Mouse (Mus musculus): ENCODE measurements around the gene Grm1. TPM values are rescaled to one million over a fixed set of nuclear protein-coding genes. Genes with fewer than 3 reads are reported as not detected.

The Grm1 gene
- polyA plus RNA-seq, 1 experiment from 2014 or later: not detected

DNA sequence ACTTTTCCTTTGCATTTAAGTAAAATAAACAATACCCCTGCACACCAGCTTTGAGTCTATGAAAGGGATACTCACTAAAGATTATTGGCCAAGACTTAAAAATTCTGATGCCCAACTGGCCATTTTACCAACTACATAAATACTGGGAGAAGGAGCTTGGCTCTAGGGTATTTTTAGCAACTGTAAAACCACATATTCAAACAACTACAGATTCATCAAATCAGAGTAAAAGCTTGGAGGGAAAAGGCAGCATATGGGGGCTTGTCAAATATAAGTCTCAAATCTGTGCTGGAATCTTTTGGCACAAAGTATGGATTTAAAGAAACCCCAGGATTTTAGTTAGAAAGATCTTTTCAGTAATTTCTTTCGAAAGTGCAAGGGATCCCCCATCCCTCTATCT is 380.8 kb downstream of the Grm1 start:
- ATAC-seq (ENCODE audit: insufficient read depth, low FRiP score, low TSS enrichment) (no peak), DNase-seq (ENCODE audit: low spot score) (no peak)
- Histone ChIP-seq H3K4me1 (ENCODE audit: control insufficient read depth, insufficient read depth, low read length) (no peaks in the 10 kb centered on the region), H3K27me3 (ENCODE audit: control insufficient read depth, insufficient read depth, low read length) (no peaks in the 10 kb centered on the region), H3K9ac (ENCODE audit: low read length) (no peak overlapping the region), H3K4me2 (ENCODE audit: low read depth) (no peak overlapping the region), H3K27ac (ENCODE audit: low read depth, low read length) (no peak overlapping the region), H3K36me3 (ENCODE audit: control insufficient read depth, insufficient read depth, low read length) (no peaks in the 10 kb centered on the region), H3K4me3 (ENCODE audit: low read depth, low read length) (no peak overlapping the region), H3K9me3 (ENCODE audit: control insufficient read depth, low read length) (no peaks in the 10 kb centered on the region)
- WGBS: 76% methylated on average over 1 of the region's 1 CpGs

DNA sequence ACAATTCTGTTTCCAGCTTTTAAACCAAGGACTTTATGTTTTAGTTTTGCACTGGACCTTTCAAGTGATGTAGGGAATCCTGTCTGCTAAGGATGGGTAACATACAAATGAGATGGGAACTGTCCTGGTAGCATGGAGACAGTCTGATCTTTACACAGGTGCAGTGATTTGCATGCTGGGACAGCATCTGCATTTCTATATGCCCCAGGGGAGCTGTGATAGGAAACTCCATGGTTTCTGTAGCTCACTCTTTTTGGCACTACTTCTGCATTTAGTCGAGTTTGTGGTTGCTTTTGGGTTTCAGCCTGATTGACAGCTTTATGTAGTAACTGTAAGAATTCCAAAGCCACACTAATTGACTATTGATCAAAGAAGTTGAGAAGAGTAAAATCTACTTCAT is 381.3 kb downstream of the Grm1 start:
- ATAC-seq (ENCODE audit: insufficient read depth, low FRiP score, low TSS enrichment) (no peak), DNase-seq (ENCODE audit: low spot score) (no peak)
- no peak overlapping the region for H3K4me3 ChIP-seq (ENCODE audit: low read depth, low read length)
- H3K4me2 ChIP-seq (ENCODE audit: low read depth): no peak overlapping the region
- no peak overlapping the region for H3K27ac ChIP-seq (ENCODE audit: low read depth, low read length)
- H3K4me1 ChIP-seq (ENCODE audit: control insufficient read depth, insufficient read depth, low read length): no peaks in the 10 kb centered on the region
- no peaks in the 10 kb centered on the region for H3K9me3 ChIP-seq (ENCODE audit: control insufficient read depth, low read length)
- no peaks in the 10 kb centered on the region for H3K27me3 ChIP-seq (ENCODE audit: control insufficient read depth, insufficient read depth, low read length)
- no peak overlapping the region for H3K9ac ChIP-seq (ENCODE audit: low read length)
- H3K36me3 ChIP-seq (ENCODE audit: control insufficient read depth, insufficient read depth, low read length): no peaks in the 10 kb centered on the region
- WGBS: 77% methylated on average over 1 of the region's 1 CpGs

DNA sequence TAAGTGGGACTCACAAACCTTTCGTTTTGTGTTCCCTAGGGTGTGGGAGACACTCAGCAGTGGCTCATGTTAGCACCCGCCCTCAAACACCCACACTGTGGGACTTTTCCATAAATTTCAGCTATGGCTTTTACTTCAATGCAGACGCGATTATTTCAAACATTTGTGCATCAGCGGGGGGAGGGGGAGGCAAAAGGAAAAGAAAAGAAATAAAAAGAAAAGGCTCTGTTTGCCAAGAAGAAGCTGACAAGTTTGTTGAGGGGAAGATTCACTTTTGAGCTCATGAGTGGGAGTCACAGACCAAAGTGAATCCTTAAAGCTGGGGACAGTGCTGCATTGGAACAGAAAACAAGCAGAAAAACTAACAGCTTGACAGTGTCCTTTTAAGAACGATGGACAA is 384.7 kb downstream of the Grm1 start:
- no peak overlapping the region for H3K9ac ChIP-seq (ENCODE audit: low read length)
- H3K4me2 ChIP-seq (ENCODE audit: low read depth): no peak overlapping the region
- H3K4me1 ChIP-seq (ENCODE audit: control insufficient read depth, insufficient read depth, low read length): no peaks in the 10 kb centered on the region
- H3K36me3 ChIP-seq (ENCODE audit: control insufficient read depth, insufficient read depth, low read length): no peaks in the 10 kb centered on the region
- no peak overlapping the region for H3K4me3 ChIP-seq (ENCODE audit: low read depth, low read length)
- no peaks in the 10 kb centered on the region for H3K27me3 ChIP-seq (ENCODE audit: control insufficient read depth, insufficient read depth, low read length)
- DNase-seq (ENCODE audit: low spot score) (no peak), ATAC-seq (ENCODE audit: insufficient read depth, low FRiP score, low TSS enrichment) (no peak)
- WGBS: 89% methylated on average over 6 of the region's 6 CpGs
- H3K27ac ChIP-seq (ENCODE audit: low read depth, low read length): no peak overlapping the region
- no peaks in the 10 kb centered on the region for H3K9me3 ChIP-seq (ENCODE audit: control insufficient read depth, low read length)

DNA sequence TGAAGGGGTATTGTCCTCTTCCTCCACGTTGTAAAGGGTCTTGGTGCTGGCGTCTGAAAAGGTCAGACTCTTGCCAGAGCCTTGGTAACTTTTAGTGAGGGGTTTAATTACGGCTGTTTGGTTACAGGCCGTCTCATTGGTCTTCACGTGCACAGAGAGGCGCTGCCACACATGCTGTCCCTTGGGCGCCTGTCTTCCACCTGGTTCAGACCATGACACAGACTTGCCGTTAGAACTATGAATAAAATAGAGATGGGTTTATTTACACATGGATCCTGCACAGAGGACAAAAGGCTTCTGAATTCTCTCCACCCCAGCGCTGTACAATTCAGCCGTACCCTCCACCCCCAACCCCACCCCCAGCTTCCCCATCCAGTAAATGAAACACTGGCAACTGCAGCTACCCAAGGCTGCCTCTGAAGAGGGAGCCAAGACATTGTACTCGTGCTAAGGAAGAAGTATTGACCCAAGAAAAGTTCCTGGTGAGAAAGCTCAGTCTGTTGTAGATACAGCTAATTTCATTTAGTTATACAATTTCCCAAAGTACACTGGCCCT is 392.4 kb downstream of the Grm1 start:
- H3K4me1 ChIP-seq (ENCODE audit: control insufficient read depth, insufficient read depth, low read length): no peaks in the 10 kb centered on the region
- ATAC-seq (ENCODE audit: insufficient read depth, low FRiP score, low TSS enrichment) (peak; percentile 32), DNase-seq (ENCODE audit: low spot score) (peak; percentile 10)
- no peaks in the 10 kb centered on the region for H3K36me3 ChIP-seq (ENCODE audit: control insufficient read depth, insufficient read depth, low read length)
- peak overlapping the region; percentile 39; the same call in 1 of the 2 replicates for H3K9ac ChIP-seq (ENCODE audit: low read length)
- H3K27me3 ChIP-seq (ENCODE audit: control insufficient read depth, insufficient read depth, low read length): 0 out of 2 replicates have a peak, but pooled peaks cover 2% of the 10 kb centered on the region
- 12% methylated on average over 11 of the region's 11 CpGs for WGBS
- H3K27ac ChIP-seq (ENCODE audit: low read depth, low read length): no peak overlapping the region
- H3K4me2 ChIP-seq (ENCODE audit: low read depth): peak overlapping the region; percentile 89
- H3K9me3 ChIP-seq (ENCODE audit: control insufficient read depth, low read length): no peaks in the 10 kb centered on the region
- peak overlapping the region; percentile 38 for H3K4me3 ChIP-seq (ENCODE audit: low read depth, low read length)

DNA sequence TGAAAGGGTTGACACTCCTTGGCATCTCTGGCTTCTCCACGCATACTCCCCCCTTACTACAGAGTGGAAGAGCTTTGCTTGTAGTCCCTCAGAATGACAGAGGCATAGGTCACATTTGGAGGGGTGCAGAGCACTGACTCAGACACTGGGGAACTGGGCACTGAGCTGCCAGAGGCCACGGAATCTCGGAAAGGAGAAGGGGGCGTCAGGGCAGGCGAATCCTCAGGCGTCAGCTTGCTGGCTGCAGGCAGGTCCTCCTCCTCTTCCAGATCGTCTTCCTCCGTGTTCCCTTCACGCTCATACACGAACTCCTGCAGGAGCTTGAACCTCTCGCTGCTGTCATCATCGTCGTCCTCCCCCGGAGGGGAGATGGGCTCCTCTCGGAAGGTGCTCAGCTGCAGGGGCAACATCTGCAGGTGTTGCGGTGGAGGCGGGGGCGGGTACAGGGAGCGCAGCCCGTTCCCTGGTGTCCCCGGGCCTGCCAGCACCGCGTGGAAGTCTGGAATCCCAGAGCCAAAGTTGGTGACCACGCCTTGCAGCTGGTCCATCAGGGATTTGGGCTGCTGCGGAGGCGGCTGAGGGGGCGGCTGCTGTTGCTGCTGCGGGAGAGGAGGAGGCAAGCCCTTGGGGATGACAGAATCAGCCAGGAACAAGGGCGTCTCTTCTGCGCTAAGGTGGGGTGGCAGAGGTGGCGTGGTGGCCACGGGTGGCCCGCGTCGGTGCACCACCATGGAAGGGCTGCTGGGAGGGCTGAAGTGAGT is 393.1 kb downstream of the Grm1 start:
- Histone ChIP-seq H3K4me2 (ENCODE audit: low read depth) (peak overlapping the region; percentile 89), H3K9ac (ENCODE audit: low read length) (peak overlapping the region; percentile 39; the same call in 1 of the 2 replicates), H3K4me3 (ENCODE audit: low read depth, low read length) (peak overlapping the region; percentile 38), H3K4me1 (ENCODE audit: control insufficient read depth, insufficient read depth, low read length) (no peaks in the 10 kb centered on the region), H3K36me3 (ENCODE audit: control insufficient read depth, insufficient read depth, low read length) (no peaks in the 10 kb centered on the region), H3K9me3 (ENCODE audit: control insufficient read depth, low read length) (no peaks in the 10 kb centered on the region), H3K27ac (ENCODE audit: low read depth, low read length) (no peak overlapping the region), H3K27me3 (ENCODE audit: control insufficient read depth, insufficient read depth, low read length) (0 out of 2 replicates have a peak, but pooled peaks cover 2% of the 10 kb centered on the region)
- DNase-seq (ENCODE audit: low spot score): peak; percentile 42
- ATAC-seq (ENCODE audit: insufficient read depth, low FRiP score, low TSS enrichment): peak; percentile 60
- 4% methylated on average over 35 of the region's 35 CpGs for WGBS

DNA sequence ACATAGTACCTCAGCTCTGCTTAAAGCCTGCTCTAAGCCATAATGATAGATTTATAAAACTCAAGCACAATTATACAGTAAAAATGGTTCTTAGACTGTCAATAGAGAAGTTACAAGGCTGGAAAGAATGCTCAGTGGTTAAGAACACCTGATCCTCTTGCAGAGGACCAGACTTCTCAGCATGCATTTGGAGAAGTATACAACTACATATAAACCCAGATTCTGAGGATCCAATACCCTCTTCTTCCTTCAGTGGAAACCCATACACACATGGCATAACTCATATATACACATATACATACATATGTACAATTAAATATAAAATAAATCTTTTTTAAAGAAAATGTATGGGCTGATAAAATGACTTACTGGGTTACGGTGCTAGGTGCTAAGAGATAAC is 401.1 kb downstream of the Grm1 start, which contains the start of gene Gm10944:
Gene Gm10944 (plus strand): TSS at position 301 of the 400 bp plus-strand sequence.
- Histone ChIP-seq H3K9me3 (ENCODE audit: control insufficient read depth, low read length) (no peaks in the 10 kb centered on the region), H3K4me2 (ENCODE audit: low read depth) (no peak within 1 kb of the TSS), H3K27ac (ENCODE audit: low read depth, low read length) (no peak within 1 kb of the TSS), H3K36me3 (ENCODE audit: control insufficient read depth, insufficient read depth, low read length) (no peaks in the 10 kb centered on the region), H3K9ac (ENCODE audit: low read length) (no peak within 1 kb of the TSS), H3K27me3 (ENCODE audit: control insufficient read depth, insufficient read depth, low read length) (no peaks in the 10 kb centered on the region), H3K4me1 (ENCODE audit: control insufficient read depth, insufficient read depth, low read length) (no peaks in the 10 kb centered on the region), H3K4me3 (ENCODE audit: low read depth, low read length) (no peak within 1 kb of the TSS)
- ATAC-seq (ENCODE audit: insufficient read depth, low FRiP score, low TSS enrichment) (no peak), DNase-seq (ENCODE audit: low spot score) (no peak)
- WGBS: 91% methylated on average over 1 of the region's 1 CpGs

DNA sequence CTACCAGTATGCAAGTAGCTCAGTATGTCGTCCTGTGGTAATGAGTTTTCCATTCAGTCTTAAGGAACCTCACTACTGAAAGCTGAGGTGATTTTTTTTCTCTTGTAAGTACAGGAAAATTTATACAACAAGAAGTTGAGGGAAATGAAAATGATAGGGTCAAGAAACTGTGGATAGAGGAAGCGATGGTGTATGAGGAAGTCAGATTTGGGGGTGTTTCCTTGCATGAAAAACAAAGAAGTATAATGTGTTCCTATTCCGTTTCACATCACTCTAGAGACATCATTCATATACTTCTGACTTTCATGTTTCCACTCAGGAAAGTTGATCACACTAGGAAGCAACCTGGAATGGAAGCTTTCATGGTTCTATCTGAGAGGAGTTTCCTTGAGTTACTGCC is 422.2 kb downstream of the Grm1 start:
- DNase-seq (ENCODE audit: low spot score): no peak

DNA sequence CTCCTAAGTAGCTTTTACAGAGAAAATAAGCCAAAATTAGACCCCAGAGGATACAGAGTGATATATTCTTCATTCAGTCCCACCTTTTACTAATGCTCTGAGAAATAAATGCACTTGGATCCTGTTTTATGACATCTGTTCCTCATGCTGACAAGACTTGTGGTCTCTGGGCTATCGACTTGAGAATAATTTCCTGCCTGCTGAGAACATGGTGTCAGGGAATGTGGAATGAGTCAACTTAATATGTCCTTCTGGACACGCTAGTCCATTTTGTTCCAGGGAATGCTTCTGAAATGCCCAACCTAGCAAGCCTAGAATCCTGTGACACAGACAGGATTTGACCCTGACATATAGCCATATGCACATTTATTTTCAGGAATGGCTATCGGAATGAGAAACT is 423.0 kb downstream of the Grm1 start:
- no peaks in the 10 kb centered on the region for H3K27me3 ChIP-seq (ENCODE audit: control insufficient read depth, insufficient read depth, low read length)
- no peak overlapping the region for H3K9ac ChIP-seq (ENCODE audit: low read length)
- no peak overlapping the region for H3K4me3 ChIP-seq (ENCODE audit: low read depth, low read length)
- no peak overlapping the region for H3K4me2 ChIP-seq (ENCODE audit: low read depth)
- WGBS: 79% methylated on average over 3 of the region's 3 CpGs
- H3K27ac ChIP-seq (ENCODE audit: low read depth, low read length): no peak overlapping the region
- H3K9me3 ChIP-seq (ENCODE audit: control insufficient read depth, low read length): no peaks in the 10 kb centered on the region
- DNase-seq (ENCODE audit: low spot score) (no peak), ATAC-seq (ENCODE audit: insufficient read depth, low FRiP score, low TSS enrichment) (no peak)
- no peaks in the 10 kb centered on the region for H3K4me1 ChIP-seq (ENCODE audit: control insufficient read depth, insufficient read depth, low read length)
- no peaks in the 10 kb centered on the region for H3K36me3 ChIP-seq (ENCODE audit: control insufficient read depth, insufficient read depth, low read length)

More for the DNA sequence above, 422.2 kb downstream of the Grm1 start:
- Histone ChIP-seq H3K27me3 (ENCODE audit: control insufficient read depth, insufficient read depth, low read length) (no peaks in the 10 kb centered on the region), H3K27ac (ENCODE audit: low read depth, low read length) (no peak overlapping the region), H3K9me3 (ENCODE audit: control insufficient read depth, low read length) (no peaks in the 10 kb centered on the region), H3K4me1 (ENCODE audit: control insufficient read depth, insufficient read depth, low read length) (no peaks in the 10 kb centered on the region), H3K4me3 (ENCODE audit: low read depth, low read length) (no peak overlapping the region), H3K9ac (ENCODE audit: low read length) (no peak overlapping the region), H3K36me3 (ENCODE audit: control insufficient read depth, insufficient read depth, low read length) (no peaks in the 10 kb centered on the region), H3K4me2 (ENCODE audit: low read depth) (no peak overlapping the region)
- ATAC-seq (ENCODE audit: insufficient read depth, low FRiP score, low TSS enrichment): no peak
- WGBS: 77% methylated on average over 3 of the region's 3 CpGs

DNA sequence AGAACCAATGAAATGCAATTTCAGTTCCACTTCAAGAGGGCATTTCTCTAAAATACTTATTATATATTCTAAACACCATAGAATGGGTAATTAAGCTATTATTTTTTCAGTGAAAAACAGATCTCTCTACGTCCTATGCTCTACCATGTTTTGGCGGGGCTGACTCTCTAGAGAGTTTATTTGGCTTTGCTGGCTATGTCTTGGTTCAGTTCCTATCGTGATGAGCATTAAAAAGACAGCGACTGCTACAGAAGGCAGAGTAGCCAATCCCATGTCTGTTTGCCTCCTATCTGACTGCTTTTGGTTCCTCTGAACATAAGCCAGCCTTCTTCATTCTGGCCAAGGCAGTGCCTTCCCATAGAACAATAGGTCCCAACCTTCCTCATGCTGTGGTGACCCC is 425.5 kb downstream of the Grm1 start:
- H3K9ac ChIP-seq (ENCODE audit: low read length): no peak overlapping the region
- WGBS: 87% methylated on average over 4 of the region's 4 CpGs
- ATAC-seq (ENCODE audit: insufficient read depth, low FRiP score, low TSS enrichment) (no peak), DNase-seq (ENCODE audit: low spot score) (no peak)
- H3K27me3 ChIP-seq (ENCODE audit: control insufficient read depth, insufficient read depth, low read length): no peaks in the 10 kb centered on the region
- no peaks in the 10 kb centered on the region for H3K9me3 ChIP-seq (ENCODE audit: control insufficient read depth, low read length)
- no peak overlapping the region for H3K4me3 ChIP-seq (ENCODE audit: low read depth, low read length)
- no peaks in the 10 kb centered on the region for H3K4me1 ChIP-seq (ENCODE audit: control insufficient read depth, insufficient read depth, low read length)
- H3K27ac ChIP-seq (ENCODE audit: low read depth, low read length): no peak overlapping the region
- no peak overlapping the region for H3K4me2 ChIP-seq (ENCODE audit: low read depth)
- H3K36me3 ChIP-seq (ENCODE audit: control insufficient read depth, insufficient read depth, low read length): no peaks in the 10 kb centered on the region

All from neural tube, embryonic 11.5 days (tissue).